Mouse (Mus musculus): Measurements from ENCODE around the gene Phactr2.

Phactr2 gene

DNA sequence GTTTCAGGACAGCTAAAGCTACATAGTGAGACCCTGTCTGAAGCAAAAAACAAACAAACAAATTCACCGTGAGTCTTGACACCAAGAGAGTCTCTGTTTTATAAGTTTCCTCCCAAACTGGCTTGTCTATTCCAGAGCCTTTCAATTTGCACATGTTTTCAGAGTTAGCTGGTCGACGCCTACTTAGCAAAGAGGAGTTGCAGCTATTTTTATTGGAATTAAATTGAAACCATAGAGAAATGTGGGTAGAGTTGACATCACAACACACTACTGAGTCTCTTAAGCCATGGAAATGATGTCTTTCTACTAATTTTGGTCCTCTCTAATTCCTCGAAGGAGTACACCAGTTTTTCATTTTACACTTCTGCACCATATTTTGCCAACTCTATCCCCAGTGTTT, 313.3 kb downstream of the Phactr2 start:
- DNase-seq (ENCODE audit: low spot score), result no peak
